Mouse (Mus musculus) ovary, postnatal 36 days (tissue): ENCODE measurements around the gene Xaf1.

ENCODE experiments used
- DNase-seq: peaks from one replicate; pipeline ENCODE4 v3.0.0; 2022; ENCODE audit warnings: low spot score, mixed read lengths

Xaf1 gene

GRCm38 (mm10) chr11:72301334-72301733 lies at the start of gene Xaf1:
TSS of gene Xaf1 (plus strand) at chr11:72301629.
- peak; percentile 58 for DNase-seq

DNA sequence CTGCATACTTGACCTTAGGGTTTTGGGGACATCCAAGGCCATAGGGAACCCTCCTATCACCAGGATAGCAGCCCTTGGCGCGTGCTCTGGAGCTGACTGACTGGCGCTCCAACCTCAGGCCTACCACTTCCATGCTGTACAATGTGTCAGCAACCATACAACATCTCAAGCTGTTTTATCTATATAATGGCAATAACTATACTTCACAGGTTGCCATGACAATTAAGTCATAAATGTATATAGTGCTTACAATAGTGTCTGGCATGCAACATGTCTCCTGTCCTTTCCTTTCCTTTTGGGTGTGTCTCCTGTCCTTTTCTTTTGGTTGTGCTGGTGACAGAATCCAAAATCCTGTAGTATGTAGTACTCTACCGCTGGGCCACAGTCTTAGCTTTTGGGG lies 45.8 kb upstream of the Xaf1 start:
- DNase-seq: no peak

DNA sequence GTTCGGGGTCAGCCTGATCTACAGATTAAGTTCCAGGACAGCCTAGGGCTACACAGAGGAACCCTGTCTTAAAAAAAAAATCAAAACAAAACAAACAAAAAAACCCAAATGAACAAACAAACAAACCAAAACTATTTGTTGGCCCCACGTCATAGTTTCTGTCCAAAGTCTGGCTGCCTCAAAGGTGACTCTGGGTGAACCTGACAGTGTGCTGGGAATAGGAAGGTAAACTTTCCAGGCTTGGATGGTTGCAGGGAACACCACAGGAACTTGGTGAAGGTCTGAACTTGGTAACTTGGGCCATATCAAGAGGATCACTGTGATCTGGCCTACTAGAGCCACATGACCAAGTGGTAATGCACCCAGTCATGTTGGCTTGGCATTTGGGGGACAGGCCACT lies 45.0 kb upstream of the Xaf1 start:
- DNase-seq: no peak

GRCm38 (mm10) chr11:72265483-72265882 lies 35.9 kb upstream of the Xaf1 start:
- peak; percentile 42 for DNase-seq

DNA sequence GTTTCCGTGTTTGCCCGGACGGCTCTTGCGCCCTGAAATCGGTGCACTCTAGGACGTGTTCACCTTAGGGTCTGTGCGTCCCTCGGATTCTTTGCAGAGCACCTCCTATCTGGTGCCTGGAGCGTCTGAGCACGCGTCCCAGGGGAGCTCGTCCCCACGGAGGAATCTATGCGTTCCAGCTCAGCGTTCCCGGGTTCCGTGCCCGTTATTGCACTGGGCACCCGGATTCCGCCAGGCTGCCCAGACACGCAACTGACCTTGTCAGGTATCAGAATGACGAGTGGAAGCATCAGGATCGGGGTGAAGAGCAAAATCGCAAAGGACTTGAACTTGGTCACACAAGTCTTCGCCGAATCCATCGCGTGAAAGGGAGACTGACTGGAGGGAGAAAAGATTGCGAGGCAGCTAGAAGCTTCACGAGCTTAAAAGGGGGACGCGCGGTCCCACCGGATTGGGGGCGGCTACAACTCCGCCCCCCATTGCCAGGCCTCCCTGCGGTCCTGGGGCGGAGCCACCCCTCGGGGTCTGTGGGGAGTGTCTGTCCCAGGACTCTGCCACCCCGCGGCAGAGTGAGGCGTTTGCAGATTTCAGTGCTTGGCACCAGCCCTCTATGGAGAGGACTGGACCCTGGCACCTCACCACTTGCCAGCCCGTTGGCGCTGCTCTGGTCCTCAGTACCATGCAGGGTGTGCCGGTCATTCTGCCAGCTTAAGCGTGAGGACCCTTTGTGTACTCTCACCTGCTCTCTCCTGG lies 35.0 kb upstream of the Xaf1 start:
- peak; percentile 71 for DNase-seq

- peak; percentile 29 for DNase-seq
Measured at GRCm38 (mm10) chr11:72266960-72267560, 34.4 kb upstream of the Xaf1 start, which contains the start of gene Slc13a5. TSS of gene Slc13a5 (minus strand) at chr11:72267222.

- DNase-seq: no peak
Measured at GRCm38 (mm10) chr11:72271761-72272160, 29.7 kb upstream of the Xaf1 start.

DNA sequence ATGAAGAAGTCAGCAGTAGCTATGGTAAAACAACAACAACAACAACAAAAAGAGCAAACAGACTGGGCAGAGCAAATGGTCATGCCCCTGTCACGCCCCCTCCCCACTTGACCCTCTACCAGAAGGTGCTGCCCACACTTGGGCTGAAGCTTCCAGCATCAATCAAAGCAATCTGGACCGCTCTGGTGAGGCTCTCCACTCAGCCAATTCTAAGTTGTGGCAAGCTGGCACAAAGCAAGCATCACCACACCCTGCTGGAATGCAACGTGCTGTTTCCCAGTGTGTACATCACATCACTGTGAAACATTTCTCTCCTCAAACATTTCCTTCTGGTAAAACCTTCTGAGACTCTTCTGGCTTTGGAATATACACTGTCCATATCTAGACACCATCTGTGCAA lies 28.1 kb upstream of the Xaf1 start:
- no peak for DNase-seq

GRCm38 (mm10) chr11:72281143-72281851 lies 20.1 kb upstream of the Xaf1 start:
- DNase-seq: no peak

DNA sequence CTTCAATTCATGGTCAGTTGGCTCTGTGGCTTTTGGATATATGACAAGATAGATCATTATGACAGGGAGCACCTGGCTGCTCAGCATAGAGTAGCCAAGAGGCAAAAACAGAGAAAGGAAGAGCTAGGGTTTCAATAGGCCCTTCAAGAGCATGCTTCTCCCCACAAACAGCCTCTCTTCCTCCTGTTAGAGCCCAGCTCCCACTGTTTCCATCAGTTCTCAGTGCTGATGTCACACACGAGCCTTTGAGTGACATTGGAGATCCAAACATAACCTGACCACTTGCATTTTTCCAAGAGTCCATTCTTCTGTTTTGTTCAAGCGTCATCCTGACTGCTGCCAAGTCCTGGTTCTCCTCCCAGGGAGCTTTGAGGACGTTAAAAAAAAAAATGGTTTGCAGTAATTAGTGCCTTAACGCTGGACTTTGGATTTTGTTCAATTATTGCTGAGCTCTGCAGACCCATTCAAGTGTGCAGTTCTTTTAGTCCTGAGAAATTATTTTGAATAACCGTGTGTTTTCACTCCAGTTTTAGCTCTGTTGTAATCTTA lies 19.5 kb upstream of the Xaf1 start:
- no peak for DNase-seq

- DNase-seq: no peak
Measured at GRCm38 (mm10) chr11:72283486-72284224, 17.8 kb upstream of the Xaf1 start.

GRCm38 (mm10) chr11:72284532-72285182 lies 16.8 kb upstream of the Xaf1 start:
- DNase-seq: no peak

- DNase-seq: no peak
Measured at GRCm38 (mm10) chr11:72285971-72286480, 15.4 kb upstream of the Xaf1 start.

GRCm38 (mm10) chr11:72286651-72287050 lies 14.8 kb upstream of the Xaf1 start:
- no peak for DNase-seq

DNA sequence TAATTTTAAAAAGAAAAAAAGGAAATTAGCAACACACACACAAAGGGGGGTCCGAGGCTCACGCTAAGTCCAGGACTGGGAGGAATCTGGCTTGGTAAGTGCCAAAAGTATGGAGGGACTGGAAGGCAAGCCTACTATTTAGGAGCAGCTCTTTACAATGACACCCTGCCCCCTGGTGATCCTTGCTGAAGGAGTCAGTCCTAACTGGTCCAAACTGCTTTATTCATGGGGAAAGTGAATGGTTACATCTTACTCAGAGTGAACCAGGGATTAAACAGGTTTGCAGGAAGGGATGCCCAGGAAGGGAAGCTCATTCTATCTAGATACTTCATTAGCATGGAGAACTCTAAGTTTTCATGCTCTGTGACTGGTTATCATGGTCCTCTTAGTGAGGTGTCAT lies 14.3 kb upstream of the Xaf1 start:
- no peak for DNase-seq

DNA sequence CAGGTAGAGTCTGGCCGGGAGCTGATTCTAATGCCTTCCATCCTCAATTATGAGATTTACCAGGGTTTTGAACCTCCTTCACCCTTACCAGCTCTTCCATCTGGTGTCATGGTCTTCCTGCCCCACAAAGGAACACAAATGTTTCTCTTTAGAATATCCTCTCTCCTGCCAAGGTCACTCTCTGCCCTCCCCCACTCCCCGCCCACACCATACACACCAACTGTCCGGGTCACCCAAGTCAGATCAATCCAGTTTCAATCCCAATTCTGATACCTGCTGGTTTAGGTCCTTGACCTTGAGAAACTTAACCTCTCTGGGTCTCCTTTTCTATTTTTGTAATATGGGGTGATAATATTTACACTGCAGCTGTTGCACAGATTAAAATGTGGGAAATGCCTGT lies 13.9 kb upstream of the Xaf1 start:
- no peak for DNase-seq

DNA sequence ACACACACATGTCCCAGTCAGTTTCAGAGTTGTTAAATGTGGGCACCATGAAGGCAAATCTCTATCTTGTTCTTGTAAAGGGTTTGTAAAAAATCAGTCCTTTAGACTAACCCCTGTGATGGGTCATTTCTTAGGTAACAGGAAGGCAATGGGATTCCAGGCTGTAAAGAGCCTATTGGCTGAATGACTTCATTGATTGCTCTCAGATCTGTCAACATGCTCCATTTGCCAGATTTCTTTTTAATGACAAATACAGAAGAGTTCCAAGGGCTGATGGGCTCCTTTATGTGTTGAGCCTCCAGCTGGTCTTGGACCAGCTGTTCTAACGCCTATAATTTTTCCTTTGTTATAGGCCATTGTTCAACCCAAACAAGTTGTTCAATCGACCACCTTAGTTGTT lies 8.3 kb upstream of the Xaf1 start:
- no peak for DNase-seq

DNA sequence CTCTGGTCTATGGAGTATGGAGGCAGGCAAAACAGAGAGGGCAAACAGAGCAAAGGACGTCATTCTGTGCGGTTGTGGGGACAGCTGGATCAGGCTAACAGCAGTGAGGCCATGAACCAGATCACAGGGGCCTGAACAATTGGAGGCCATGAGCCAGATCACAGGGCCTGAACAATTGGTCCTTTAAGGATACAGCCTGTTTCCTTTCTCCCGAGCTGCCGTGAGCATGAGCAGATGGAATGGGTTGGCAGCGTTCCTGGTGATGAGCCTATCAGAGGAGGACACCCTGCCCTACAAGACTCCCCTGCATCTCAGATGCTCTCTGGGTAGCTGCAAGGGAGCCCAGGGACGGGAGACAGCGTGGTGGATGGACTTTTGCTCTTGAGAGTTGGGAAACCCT lies 801 bp downstream of the Xaf1 start:
- DNase-seq: no peak

GRCm38 (mm10) chr11:72307461-72307860 lies 6.0 kb downstream of the Xaf1 start:
- no peak for DNase-seq

- no peak for DNase-seq
Measured at GRCm38 (mm10) chr11:72308982-72309381, 7.6 kb downstream of the Xaf1 start.

- no peak for DNase-seq
Measured at GRCm38 (mm10) chr11:72310491-72310890, 9.1 kb downstream of the Xaf1 start.
